Mouse (Mus musculus) limb, embryonic 12.5 days (tissue): Measurements from ENCODE around the gene Gpr180. TPM values are rescaled to one million over a fixed set of nuclear protein-coding genes. Genes with fewer than 3 reads are reported as not detected.

ENCODE experiments used
- ATAC-seq: fragments of 200-750 bp; cut with Nextera tagmentation; 2 replicates; pipeline ENCODE4 v1.8.0; 2017; ENCODE audit warnings: low read depth, moderate TSS enrichment; ENCODE audit not compliant: insufficient number of reproducible peaks, insufficient read depth, low FRiP score, low TSS enrichment
- H3K27ac ChIP-seq: fragments of 300-500 bp; sonication (generic); 2 replicates; pipeline ENCODE4 v1.5.1; 2016; ENCODE audit warnings: mild to moderate bottlenecking, moderate library complexity
- H3K27me3 ChIP-seq: fragments of 300-500 bp; sonication (generic); 2 replicates; pipeline ENCODE4 v1.6.1; 2016; ENCODE audit warnings: mild to moderate bottlenecking, moderate library complexity
- H3K36me3 ChIP-seq: fragments of 300-500 bp; sonication (generic); 2 replicates; pipeline ENCODE4 v1.6.1; 2016; ENCODE audit warnings: mild to moderate bottlenecking, moderate library complexity
- H3K4me1 ChIP-seq: fragments of 300-500 bp; sonication (generic); replicated peaks from 2 replicates; pipeline ENCODE4 v1.6.1; 2016
- H3K4me2 ChIP-seq: fragments of 300-500 bp; sonication (generic); 2 replicates; pipeline ENCODE4 v1.6.1; 2016; ENCODE audit warnings: mild to moderate bottlenecking, moderate library complexity
- H3K4me3 ChIP-seq: fragments of 300-500 bp; sonication (generic); replicated peaks from 2 replicates; pipeline ENCODE4 v1.5.1; 2016; ENCODE audit warnings: mild to moderate bottlenecking
- H3K9ac ChIP-seq: fragments of 300-500 bp; sonication (generic); replicated peaks from 2 replicates; pipeline ENCODE4 v1.6.1; 2016; ENCODE audit warnings: mild to moderate bottlenecking, moderate library complexity
- H3K9me3 ChIP-seq: fragments of 300-500 bp; sonication (generic); 2 replicates; pipeline ENCODE4 v1.6.1; 2016; ENCODE audit warnings: mild to moderate bottlenecking, moderate library complexity
- WGBS: fragments of 180-500 bp; shearing (Covaris S2); methylation state at CpG from one replicate; pipeline ENCODE4 v1.1.7; 2016; 5-methylcytosine and 5-hydroxymethylcytosine counted together
- polyA plus RNA-seq: library from polyadenylated mRNA; unstranded; fragments of >200 nt; fragmentation: Nextera tagmentation; extraction: Ambion mirVana; gene quantifications from 2 replicates; pipeline ENCODE4 v1.2.1, GENCODE M21; 2016

The Gpr180 gene
- polyA plus RNA-seq, 1 experiment from 2014 or later: 54.2 TPM

GRCm38 (mm10) chr14:118126301-118126700 lies 10.7 kb upstream of the Gpr180 start:
- Histone ChIP-seq H3K4me1 (peaks cover 2% of the 10 kb centered on the region; the same call in 1 of the 2 replicates), H3K9ac (no peak overlapping the region; the same call in 1 of the 2 replicates), H3K9me3 (no peaks in the 10 kb centered on the region), H3K4me2 (no peak overlapping the region), H3K36me3 (peaks cover 84% of the 10 kb centered on the region), H3K27me3 (no peaks in the 10 kb centered on the region), H3K4me3 (no peak overlapping the region), H3K27ac (no peak overlapping the region)
- whole genome bisulfite sequencing: 93% methylated on average over 5 of the region's 5 CpGs
- no peak for ATAC-seq

GRCm38 (mm10) chr14:118131472-118131871 lies 5.5 kb upstream of the Gpr180 start:
- Histone ChIP-seq H3K9ac (peak overlapping the region; percentile 76), H3K4me3 (peak overlapping the region; percentile 69), H3K27me3 (no peaks in the 10 kb centered on the region), H3K9me3 (no peaks in the 10 kb centered on the region), H3K36me3 (peaks cover 37% of the 10 kb centered on the region), H3K4me2 (peak overlapping the region; percentile 71), H3K27ac (no peak overlapping the region), H3K4me1 (peaks cover 9% of the 10 kb centered on the region)
- WGBS: 82% methylated on average over 7 of the region's 7 CpGs
- no peak for ATAC-seq

- no peak overlapping the region for H3K27ac ChIP-seq
- ATAC-seq: peak; percentile 1; the same call in 1 of the 2 replicates
- H3K4me1 ChIP-seq: peaks cover 9% of the 10 kb centered on the region
- H3K9ac ChIP-seq: peak overlapping the region; percentile 76
- H3K4me3 ChIP-seq: peak overlapping the region; percentile 69
- no peaks in the 10 kb centered on the region for H3K9me3 ChIP-seq
- no peaks in the 10 kb centered on the region for H3K27me3 ChIP-seq
- peaks cover 31% of the 10 kb centered on the region for H3K36me3 ChIP-seq
- 15% methylated on average over 21 of the region's 21 CpGs for WGBS
- H3K4me2 ChIP-seq: peak overlapping the region; percentile 71
Observed at GRCm38 (mm10) chr14:118131931-118132641, 4.9 kb upstream of the Gpr180 start.

- Histone ChIP-seq H3K27ac (no peak within 1 kb of the TSS), H3K9ac (peak within 1 kb of the TSS; percentile 76), H3K36me3 (peaks cover 25% of the 10 kb centered on the region), H3K9me3 (no peaks in the 10 kb centered on the region), H3K4me2 (peak within 1 kb of the TSS; percentile 71), H3K27me3 (no peaks in the 10 kb centered on the region), H3K4me3 (peak within 1 kb of the TSS; percentile 69), H3K4me1 (peaks cover 9% of the 10 kb centered on the region)
- WGBS: under 1% methylated on average over 28 of the region's 28 CpGs
- ATAC-seq: peak; percentile 66; the same call in 1 of the 2 replicates
Observed at GRCm38 (mm10) chr14:118132642-118132977, 4.3 kb upstream of the Gpr180 start, which contains the start of gene Tgds. Tgds (minus strand) TSS chr14:118132755.

- ATAC-seq: peak; percentile 23; the same call in 1 of the 2 replicates
- Histone ChIP-seq H3K4me3 (peak overlapping the region; percentile 82), H3K27ac (peak overlapping the region; percentile 72; the same call in 1 of the 2 replicates), H3K27me3 (no peaks in the 10 kb centered on the region), H3K9me3 (no peaks in the 10 kb centered on the region), H3K36me3 (peaks cover 34% of the 10 kb centered on the region), H3K4me2 (peak overlapping the region; percentile 73), H3K4me1 (peaks cover 9% of the 10 kb centered on the region), H3K9ac (peak overlapping the region; percentile 89)
- WGBS: 1% methylated on average over 13 of the region's 13 CpGs
Observed at GRCm38 (mm10) chr14:118137487-118137886, 529 bp downstream of the Gpr180 start.

- H3K4me3 ChIP-seq: no peak overlapping the region
- H3K9me3 ChIP-seq: no peaks in the 10 kb centered on the region
- peaks cover 9% of the 10 kb centered on the region for H3K4me1 ChIP-seq
- no peak for ATAC-seq
- peaks cover 45% of the 10 kb centered on the region for H3K36me3 ChIP-seq
- no peak overlapping the region for H3K27ac ChIP-seq
- 91% methylated on average over 5 of the region's 5 CpGs for WGBS
- no peaks in the 10 kb centered on the region for H3K27me3 ChIP-seq
- H3K4me2 ChIP-seq: no peak overlapping the region
- H3K9ac ChIP-seq: no peak overlapping the region
Observed at GRCm38 (mm10) chr14:118142283-118142682, 5.3 kb downstream of the Gpr180 start.

GRCm38 (mm10) chr14:118148046-118148445 lies 11.1 kb downstream of the Gpr180 start:
- WGBS: 93% methylated on average over 13 of the region's 13 CpGs

GRCm38 (mm10) chr14:118148554-118148953 lies 11.6 kb downstream of the Gpr180 start:
- Histone ChIP-seq H3K4me3 (no peak overlapping the region), H3K27ac (no peak overlapping the region), H3K27me3 (no peaks in the 10 kb centered on the region), H3K36me3 (peaks cover 38% of the 10 kb centered on the region), H3K4me1 (no peaks in the 10 kb centered on the region), H3K9ac (no peak overlapping the region), H3K9me3 (no peaks in the 10 kb centered on the region), H3K4me2 (no peak overlapping the region)
- 89% methylated on average over 10 of the region's 10 CpGs for WGBS
- ATAC-seq: no peak

More at GRCm38 (mm10) chr14:118148046-118148445, 11.1 kb downstream of the Gpr180 start:
- no peak overlapping the region for H3K9ac ChIP-seq
- H3K4me2 ChIP-seq: no peak overlapping the region
- ATAC-seq: no peak
- no peaks in the 10 kb centered on the region for H3K9me3 ChIP-seq
- H3K36me3 ChIP-seq: peaks cover 35% of the 10 kb centered on the region
- H3K27me3 ChIP-seq: no peaks in the 10 kb centered on the region
- no peak overlapping the region for H3K27ac ChIP-seq
- no peak overlapping the region for H3K4me3 ChIP-seq
- H3K4me1 ChIP-seq: no peaks in the 10 kb centered on the region

- Histone ChIP-seq H3K27ac (no peak overlapping the region), H3K9me3 (no peaks in the 10 kb centered on the region), H3K4me3 (no peak overlapping the region), H3K36me3 (peaks cover 56% of the 10 kb centered on the region), H3K27me3 (no peaks in the 10 kb centered on the region), H3K4me2 (no peak overlapping the region), H3K9ac (no peak overlapping the region), H3K4me1 (no peaks in the 10 kb centered on the region)
- ATAC-seq: no peak
- whole genome bisulfite sequencing: 87% methylated on average over 26 of the region's 26 CpGs
Observed at GRCm38 (mm10) chr14:118150656-118151551, 13.9 kb downstream of the Gpr180 start.

GRCm38 (mm10) chr14:118151651-118152293 lies 14.8 kb downstream of the Gpr180 start:
- Histone ChIP-seq H3K4me2 (no peak overlapping the region), H3K36me3 (peaks cover 65% of the 10 kb centered on the region), H3K27ac (no peak overlapping the region), H3K4me3 (no peak overlapping the region), H3K27me3 (no peaks in the 10 kb centered on the region), H3K9me3 (no peaks in the 10 kb centered on the region), H3K4me1 (no peaks in the 10 kb centered on the region), H3K9ac (no peak overlapping the region)
- no peak for ATAC-seq
- WGBS: 79% methylated on average over 5 of the region's 5 CpGs

- Histone ChIP-seq H3K9me3 (no peaks in the 10 kb centered on the region), H3K36me3 (peaks cover 67% of the 10 kb centered on the region), H3K4me1 (no peaks in the 10 kb centered on the region), H3K27ac (no peak overlapping the region), H3K9ac (no peak overlapping the region), H3K4me2 (no peak overlapping the region), H3K27me3 (no peaks in the 10 kb centered on the region), H3K4me3 (no peak overlapping the region)
- ATAC-seq: no peak
- WGBS: 95% methylated on average over 8 of the region's 8 CpGs
Observed at GRCm38 (mm10) chr14:118152294-118152651, 15.3 kb downstream of the Gpr180 start.
